Mouse (Mus musculus): ENCODE results near the gene Ptx4.

DNA sequence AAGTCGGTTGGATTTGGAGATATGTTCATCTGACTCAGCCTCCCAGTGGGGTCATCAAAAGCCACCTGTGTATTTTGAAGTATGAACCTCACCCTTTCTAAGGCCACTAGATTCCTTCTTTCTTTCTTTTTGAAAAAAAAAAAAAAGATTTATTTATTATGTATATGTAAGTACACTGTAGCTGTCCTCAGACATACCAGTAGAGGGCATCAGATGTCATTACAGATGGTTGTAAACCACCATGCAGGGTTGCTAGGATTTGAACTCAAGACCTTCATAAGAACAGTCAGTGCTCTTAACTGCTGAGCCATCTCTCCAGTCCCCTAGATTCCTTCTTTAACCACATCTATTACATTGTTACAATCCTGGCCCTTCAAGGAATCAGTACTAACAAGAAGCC, 9.5 kb downstream of the Ptx4 start:
- TF ChIP-seq CTCF (IDR thresholded peaks at IDR 0.05; ENCODE audit: borderline replicate concordance, extremely low read depth, insufficient read depth, insufficient read length) (no peak), POLR2A (IDR thresholded peaks at IDR 0.05; ENCODE audit: borderline replicate concordance, extremely low read depth, insufficient read depth, insufficient read length, poor library complexity, severe bottlenecking) (no peak)
